Mouse (Mus musculus) liver, adult 2 months (tissue): ENCODE results near the gene Ppp1r10. TPM values are rescaled to one million over a fixed set of nuclear protein-coding genes. Genes with fewer than 3 reads are reported as not detected.

ENCODE experiments used
- DNase-seq: peaks from one replicate; pipeline ENCODE4 v3.0.0-alpha.2; 2011; ENCODE audit warnings: low read depth, low spot score; ENCODE audit errors: extremely low read depth
- H3K27ac ChIP-seq: fragments of 200-500 bp; replicated peaks from 2 replicates; pipeline ENCODE4 v1.5.1; 2012; ENCODE audit warnings: low read depth, mild to moderate bottlenecking, control low read depth, inconsistent platforms, low read length; ENCODE audit not compliant: insufficient read depth
- H3K27me3 ChIP-seq: fragments of 200-500 bp; 2 replicates; pipeline ENCODE4 v1.6.1; 2012; ENCODE audit warnings: mild to moderate bottlenecking, moderate library complexity, low read length, inconsistent platforms; ENCODE audit not compliant: control insufficient read depth, insufficient read depth
- H3K36me3 ChIP-seq: fragments of 200-500 bp; 2 replicates; pipeline ENCODE4 v1.6.1; 2012; ENCODE audit warnings: low read length, inconsistent platforms; ENCODE audit not compliant: control insufficient read depth, insufficient read depth
- H3K4me1 ChIP-seq: fragments of 200-500 bp; 2 replicates; pipeline ENCODE4 v1.6.1; 2011; ENCODE audit warnings: low read length; ENCODE audit not compliant: control insufficient read depth, insufficient read depth
- H3K4me3 ChIP-seq: fragments of 200-500 bp; 2 replicates; pipeline ENCODE4 v1.5.1; 2011; ENCODE audit warnings: low read depth, mild to moderate bottlenecking, control low read depth, low read length, moderate library complexity; ENCODE audit not compliant: insufficient read depth
- H3K79me2 ChIP-seq: fragments of 200-500 bp; 2 replicates; pipeline ENCODE4 v1.6.1; 2012; ENCODE audit warnings: inconsistent platforms, mild to moderate bottlenecking, low read length, moderate library complexity; ENCODE audit not compliant: control insufficient read depth, insufficient read depth
- H3K9ac ChIP-seq: fragments of 200-500 bp; 2 replicates; pipeline ENCODE4 v1.6.1; 2012; ENCODE audit warnings: low read depth, mild to moderate bottlenecking, control low read depth, inconsistent platforms, low read length
- CTCF ChIP-seq: fragments of 200-500 bp; IDR thresholded peaks from 2 replicates; pipeline ENCODE4 v1.5.1; 2011; ENCODE audit warnings: low read depth, low read length, control low read depth
- POLR2A ChIP-seq: fragments of 200-500 bp; IDR thresholded peaks from 2 replicates; pipeline ENCODE4 v1.6.1; 2011; ENCODE audit warnings: low read length, control low read depth; ENCODE audit not compliant: insufficient read depth; ENCODE audit errors: extremely low read depth
- WGBS: fragments of 180-500 bp; shearing (Covaris S2); methylation state at CpG from one replicate; pipeline ENCODE4 v1.1.7; 2018; 5-methylcytosine and 5-hydroxymethylcytosine counted together
- polyA plus RNA-seq: library from polyadenylated mRNA; depleted of rRNA; stranded (reverse); fragments of >200 nt; gene quantifications from 2 replicates; pipeline ENCODE4 v1.2.3, GENCODE M21; 2012; rRNA removed
- total RNA-seq: library from RNA; depleted of rRNA; stranded (reverse); fragments of >200 nt; gene quantifications from 2 replicates; pipeline ENCODE4 v1.2.3, GENCODE M21; 2014; rRNA removed

The Ppp1r10 gene
- total RNA-seq (14.6 and 14.7 TPM in 2 replicates), polyA plus RNA-seq (15.8 and 30.0 TPM in 2 replicates)

DNA sequence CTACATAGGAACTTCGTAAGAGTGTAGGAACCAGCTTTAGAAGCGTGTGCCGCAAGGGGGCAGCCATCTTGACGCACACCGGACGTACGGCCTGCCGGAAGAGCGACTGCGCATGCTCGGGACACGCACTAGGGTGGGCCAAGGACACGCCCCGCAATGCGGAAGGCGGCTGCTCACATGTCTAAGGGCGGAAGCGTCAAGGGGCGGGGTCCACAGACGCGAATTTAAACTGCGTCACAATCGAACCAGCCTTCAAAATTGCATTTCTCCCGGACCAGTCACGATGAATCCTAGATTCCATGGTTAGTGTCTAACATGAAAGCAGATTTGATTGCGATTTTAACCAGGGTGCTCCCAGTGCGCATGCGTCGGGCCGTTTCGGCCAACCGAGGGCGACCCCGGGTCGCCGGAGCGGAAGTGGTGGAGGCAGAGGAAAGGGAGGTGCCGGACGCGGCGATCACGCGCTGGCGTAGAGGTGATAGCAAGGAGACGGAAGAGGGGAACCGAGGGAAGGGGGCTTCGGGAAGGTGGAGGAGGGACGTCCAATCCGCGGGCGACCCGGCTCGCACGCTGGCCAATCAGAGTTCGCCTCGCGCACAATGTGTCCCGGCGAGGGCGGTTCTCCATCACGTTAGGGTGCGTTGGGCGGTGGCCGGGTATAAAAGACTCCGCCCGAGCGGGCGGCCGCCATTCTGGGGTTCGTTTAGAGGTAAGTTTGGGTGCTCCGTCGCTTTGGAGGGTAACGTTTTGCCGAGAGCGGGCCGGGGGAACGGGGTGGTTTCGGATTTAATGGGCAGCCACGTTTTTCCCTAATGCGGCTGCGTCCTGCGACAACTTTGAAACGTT lies at the start of gene Ppp1r10, which contains the start of gene Mrps18b:
TSS of gene Ppp1r10 (plus strand) at position 138 of the 846 bp plus-strand sequence.
TSS of gene Mrps18b (minus strand) at position 93 of the 846 bp plus-strand sequence.
- Histone ChIP-seq H3K27ac (peak within 1 kb of the TSS; percentile 98), H3K36me3 (peaks cover 18% of the 10 kb centered on the region), H3K4me1 (peaks cover 10% of the 10 kb centered on the region; the same call in 1 of the 2 replicates), H3K79me2 (peaks cover 10% of the 10 kb centered on the region), H3K4me3 (peak within 1 kb of the TSS; percentile 95), H3K27me3 (no peaks in the 10 kb centered on the region), H3K9ac (peak within 1 kb of the TSS; percentile 96)
- TF ChIP-seq POLR2A (peak; percentile 98), CTCF (peak; percentile 45)
- under 1% methylated on average over 83 of the region's 83 CpGs for WGBS
- DNase-seq, result peak; percentile 95

- H3K27ac ChIP-seq, result peak overlapping the region; percentile 65
- peaks cover 6% of the 10 kb centered on the region; the same call in 1 of the 2 replicates for H3K27me3 ChIP-seq
- peak; percentile 24 for DNase-seq
Measured at GRCm38 (mm10) chr17:35866911-35867890, 49.0 kb upstream of the Ppp1r10 start.

GRCm38 (mm10) chr17:35868165-35868820 lies 47.9 kb upstream of the Ppp1r10 start:
- H3K36me3 ChIP-seq, result no peaks in the 10 kb centered on the region
- no peaks in the 10 kb centered on the region for H3K79me2 ChIP-seq
- peak; percentile 10 for DNase-seq
- H3K27ac ChIP-seq, result peak overlapping the region; percentile 84
- peaks cover 6% of the 10 kb centered on the region for H3K4me1 ChIP-seq
- peak overlapping the region; percentile 77 for H3K4me3 ChIP-seq
- no peak for TF ChIP-seq POLR2A
- no peak for TF ChIP-seq CTCF
- peaks cover 6% of the 10 kb centered on the region; the same call in 1 of the 2 replicates for H3K27me3 ChIP-seq
- peak overlapping the region; percentile 87 for H3K9ac ChIP-seq
- 54% methylated on average over 17 of the region's 17 CpGs for WGBS

More at GRCm38 (mm10) chr17:35866911-35867890, 49.0 kb upstream of the Ppp1r10 start:
- TF ChIP-seq CTCF (peak; percentile 33; the same call in 1 of the 2 replicates), POLR2A (no peak)
- Histone ChIP-seq H3K9ac (peak overlapping the region; percentile 78), H3K79me2 (no peaks in the 10 kb centered on the region), H3K36me3 (no peaks in the 10 kb centered on the region), H3K4me1 (peaks cover 6% of the 10 kb centered on the region), H3K4me3 (peak overlapping the region; percentile 77)
- 28% methylated on average over 26 of the region's 26 CpGs for WGBS

GRCm38 (mm10) chr17:35868961-35869345 lies 47.3 kb upstream of the Ppp1r10 start:
- no peak for DNase-seq
- Histone ChIP-seq H3K4me3 (peak overlapping the region; percentile 77), H3K27me3 (peaks cover 6% of the 10 kb centered on the region; the same call in 1 of the 2 replicates), H3K27ac (peak overlapping the region; percentile 84), H3K9ac (peak overlapping the region; percentile 53; the same call in 1 of the 2 replicates), H3K79me2 (no peaks in the 10 kb centered on the region), H3K4me1 (peaks cover 6% of the 10 kb centered on the region), H3K36me3 (no peaks in the 10 kb centered on the region)
- TF ChIP-seq CTCF (no peak), POLR2A (no peak)
- WGBS, result 47% methylated on average over 7 of the region's 7 CpGs
